Mouse (Mus musculus): ENCODE measurements around the gene Pycr1. TPM values are rescaled to one million over a fixed set of nuclear protein-coding genes. Genes with fewer than 3 reads are reported as not detected.

The Pycr1 gene
- total and polyA plus RNA-seq, 3 experiments: 21.0 to 75.3 (median 32.3) TPM

- TF ChIP-seq EP300 (IDR thresholded peaks at IDR 0.05; ENCODE audit: low read length) (no peak), ZNF384 (IDR thresholded peaks at IDR 0.05; ENCODE audit: low read depth, low read length) (no peak), USF2 (conservative IDR thresholded peaks at IDR 0.05; ENCODE audit: low read depth, low read length) (peak; percentile 93), SIN3A (IDR thresholded peaks at IDR 0.05; ENCODE audit: low read length) (peak; percentile 81; the same call in 1 of the 2 replicates), ZKSCAN1 (IDR thresholded peaks at IDR 0.05; ENCODE audit: borderline replicate concordance, low read depth, low read length) (no peak), USF1 (IDR thresholded peaks at IDR 0.05; ENCODE audit: low read depth, low read length) (peak; percentile 97), UBTF (IDR thresholded peaks at IDR 0.05; ENCODE audit: low read depth, low read length) (no peak), GABPA (IDR thresholded peaks at IDR 0.05; ENCODE audit: insufficient replicate concordance, low read depth, low read length) (no peak), NRF1 (IDR thresholded peaks at IDR 0.05; ENCODE audit: low read depth, low read length) (peak; percentile 96), CHD1 (IDR thresholded peaks at IDR 0.05; ENCODE audit: low read depth, low read length) (no peak), MYC (IDR thresholded peaks at IDR 0.05; ENCODE audit: low read depth, low read length) (peak; percentile 80), JUN (IDR thresholded peaks at IDR 0.05; ENCODE audit: insufficient read depth, low read depth, low read length) (no peak), MAX (IDR thresholded peaks at IDR 0.05; ENCODE audit: low read length) (peak; percentile 95), TCF12 (IDR thresholded peaks at IDR 0.05; ENCODE audit: low read depth, low read length) (peak; percentile 55), KAT2A (IDR thresholded peaks at IDR 0.05; ENCODE audit: insufficient replicate concordance, low read length) (no peak), ETS1 (conservative IDR thresholded peaks at IDR 0.05; ENCODE audit: low read depth, low read length) (no peak; the same call in none of the 2 replicates), MAZ (IDR thresholded peaks at IDR 0.05; ENCODE audit: low read depth, low read length) (no peak)
Measured at GRCm38 (mm10) chr11:120633520-120634343, 9.8 kb downstream of the Pycr1 start, which contains the start of gene Mafg (continued).

GRCm38 (mm10) chr11:120632559-120633519 lies 10.7 kb downstream of the Pycr1 start:
- in situ Hi-C loops (cut with MboI; ENCODE audit: low pct_ligation_motif_present, low pct_unique_long_range_greater_than_20kb, low sequenced_read_pairs): no loop called here
- dilution Hi-C loops (cut with MboI; ENCODE audit: extremely low pct_ligation_motif_present, extremely low pct_unique_long_range_greater_than_20kb, low sequenced_read_pairs): no loop called here
- Histone ChIP-seq H3K9me3 (replicated peaks; ENCODE audit: low read length) (no peaks in the 10 kb centered on the region), H3K4me3 (replicated peaks in 1 of 3; ENCODE audit: low read depth in 2 of 3, low read length in 2 of 3, poor library complexity in 1 of 3) (peak overlapping the region; percentile 74 to 93 (median 83)), H3K27ac (ENCODE audit: insufficient read depth, low read depth) (peak overlapping the region; percentile 71), H3K27me3 (replicated peaks) (no peaks in the 10 kb centered on the region), H3K4me2 (ENCODE audit: insufficient read depth, low read depth, poor library complexity, severe bottlenecking) (peak overlapping the region; percentile 87), H3K4me1 (ENCODE audit: control insufficient read depth in 1 of 2, insufficient read depth in 2 of 2) (peaks cover 22 to 45% of the 10 kb centered on the region in 2 experiments), H3K79me2 (replicated peaks; ENCODE audit: control insufficient read depth, extremely low read depth, insufficient read depth, poor library complexity, severe bottlenecking) (peaks cover 39% of the 10 kb centered on the region), H3K36me3 (replicated peaks in 1 of 2; ENCODE audit: control insufficient read depth in 1 of 2, insufficient read depth in 1 of 2, low read length in 1 of 2) (peaks cover 11 to 28% of the 10 kb centered on the region in 2 experiments), H3K9ac (ENCODE audit: insufficient read depth, low read depth) (peak overlapping the region; percentile 96)
- DNase-seq (ENCODE audit: extremely low read depth): peak; percentile 72
- no peak for TF ChIP-seq RAD21 (IDR thresholded peaks at IDR 0.05; ENCODE audit: low read depth, low read length)
- peak; percentile 48; the same call in 1 of the 2 replicates for TF ChIP-seq TCF12 (IDR thresholded peaks at IDR 0.05; ENCODE audit: low read depth, low read length)
- peak; percentile 50; the same call in 1 of the 2 replicates for TF ChIP-seq ETS1 (conservative IDR thresholded peaks at IDR 0.05; ENCODE audit: low read depth, low read length)
- TF ChIP-seq EP300 (IDR thresholded peaks at IDR 0.05; ENCODE audit: low read length): no peak
- no peak for TF ChIP-seq ZC3H11A (IDR thresholded peaks at IDR 0.05; ENCODE audit: low read depth, low read length)
- no peak for TF ChIP-seq GABPA (IDR thresholded peaks at IDR 0.05; ENCODE audit: insufficient replicate concordance, low read depth, low read length)
- TF ChIP-seq BHLHE40 (IDR thresholded peaks at IDR 0.05; ENCODE audit: low read depth, low read length): no peak
- TF ChIP-seq RCOR1 (conservative IDR thresholded peaks at IDR 0.05; ENCODE audit: low read depth, low read length): no peak
- TF ChIP-seq NRF1 (IDR thresholded peaks at IDR 0.05; ENCODE audit: low read depth, low read length): peak; percentile 51; the same call in 1 of the 2 replicates
- 0 out of 2 replicates have a peak, but pooled peaks have one; percentile 36 for TF ChIP-seq SIN3A (IDR thresholded peaks at IDR 0.05; ENCODE audit: low read length)
- peak; percentile 44 for TF ChIP-seq HCFC1 (IDR thresholded peaks at IDR 0.05; ENCODE audit: low read depth, low read length)
- no peak for TF ChIP-seq JUN (IDR thresholded peaks at IDR 0.05; ENCODE audit: insufficient read depth, low read depth, low read length)
- TF ChIP-seq JUND (conservative IDR thresholded peaks at IDR 0.05; ENCODE audit: low read depth, low read length): no peak
- peak in 1 of 2 experiments; percentile 14; a peak in 1 of 4 replicates for TF ChIP-seq CTCF (conservative IDR thresholded peaks at IDR 0.05 in 1 of 2, IDR thresholded peaks at IDR 0.05 in 1 of 2; ENCODE audit: low read depth in 2 of 2, low read length in 2 of 2)
- TF ChIP-seq POLR2A (IDR thresholded peaks at IDR 0.05; ENCODE audit: low read depth, low read length): peak; percentile 58; the same call in 1 of the 2 replicates
- no peak for TF ChIP-seq MAZ (IDR thresholded peaks at IDR 0.05; ENCODE audit: low read depth, low read length)
- peak; percentile 78 for TF ChIP-seq MXI1 (IDR thresholded peaks at IDR 0.05; ENCODE audit: low read depth, low read length)
- peak; percentile 2; the same call in 1 of the 2 replicates for TF ChIP-seq ZMIZ1 (IDR thresholded peaks at IDR 0.05; ENCODE audit: low read depth, low read length)
- TF ChIP-seq TBP (conservative IDR thresholded peaks at IDR 0.05; ENCODE audit: low read depth, low read length): no peak
- no peak for TF ChIP-seq ELF1 (IDR thresholded peaks at IDR 0.05; ENCODE audit: low read depth, low read length)
- no peak for TF ChIP-seq CHD2 (IDR thresholded peaks at IDR 0.05; ENCODE audit: low read length)
- 0 out of 2 replicates have a peak, but pooled peaks have one; percentile 6 for TF ChIP-seq MEF2A (IDR thresholded peaks at IDR 0.05; ENCODE audit: borderline replicate concordance, low read depth, low read length)
